Mouse (Mus musculus): ENCODE data around the gene Trim50. TPM values are rescaled to one million over a fixed set of nuclear protein-coding genes. Genes with fewer than 3 reads are reported as not detected.

The Trim50 gene
- total and polyA plus RNA-seq, 3 experiments, result not detected

GRCm38 (mm10) chr5:135326121-135326659 is 26.9 kb upstream of the Trim50 start:
- no peak for DNase-seq (ENCODE audit: extremely low read depth)
- no peak overlapping the region for H3K27ac ChIP-seq (ENCODE audit: insufficient read depth, low read depth)
- dilution Hi-C loops (cut with MboI; ENCODE audit: extremely low pct_ligation_motif_present, extremely low pct_unique_long_range_greater_than_20kb, low sequenced_read_pairs), result no loop called here
- in situ Hi-C loops (cut with MboI; ENCODE audit: low pct_ligation_motif_present, low pct_unique_long_range_greater_than_20kb, low sequenced_read_pairs), result no loop called here
- no peaks in the 10 kb centered on the region for H3K9me3 ChIP-seq (replicated peaks; ENCODE audit: low read length)
- no peaks in the 10 kb centered on the region for H3K36me3 ChIP-seq (replicated peaks in 1 of 2; ENCODE audit: control insufficient read depth in 1 of 2, insufficient read depth in 1 of 2, low read length in 1 of 2)
- H3K4me2 ChIP-seq (ENCODE audit: insufficient read depth, low read depth, poor library complexity, severe bottlenecking), result no peak overlapping the region
- H3K9ac ChIP-seq (ENCODE audit: insufficient read depth, low read depth), result no peak overlapping the region
- H3K79me2 ChIP-seq (replicated peaks; ENCODE audit: control insufficient read depth, extremely low read depth, insufficient read depth, poor library complexity, severe bottlenecking), result no peaks in the 10 kb centered on the region
- H3K4me1 ChIP-seq (ENCODE audit: control insufficient read depth in 1 of 2, insufficient read depth in 2 of 2), result peaks cover 0 to 6% of the 10 kb centered on the region in 2 experiments; a peak in 2 of 4 replicates
- peaks cover 35% of the 10 kb centered on the region for H3K27me3 ChIP-seq (replicated peaks)
- H3K4me3 ChIP-seq (replicated peaks in 1 of 3; ENCODE audit: low read depth in 2 of 3, low read length in 2 of 3, poor library complexity in 1 of 3), result no peak overlapping the region
- TF ChIP-seq JUND (conservative IDR thresholded peaks at IDR 0.05; ENCODE audit: low read depth, low read length) (no peak), MAX (IDR thresholded peaks at IDR 0.05; ENCODE audit: low read length) (no peak), MYC (IDR thresholded peaks at IDR 0.05; ENCODE audit: low read depth, low read length) (no peak), HCFC1 (IDR thresholded peaks at IDR 0.05; ENCODE audit: low read depth, low read length) (no peak)

DNA sequence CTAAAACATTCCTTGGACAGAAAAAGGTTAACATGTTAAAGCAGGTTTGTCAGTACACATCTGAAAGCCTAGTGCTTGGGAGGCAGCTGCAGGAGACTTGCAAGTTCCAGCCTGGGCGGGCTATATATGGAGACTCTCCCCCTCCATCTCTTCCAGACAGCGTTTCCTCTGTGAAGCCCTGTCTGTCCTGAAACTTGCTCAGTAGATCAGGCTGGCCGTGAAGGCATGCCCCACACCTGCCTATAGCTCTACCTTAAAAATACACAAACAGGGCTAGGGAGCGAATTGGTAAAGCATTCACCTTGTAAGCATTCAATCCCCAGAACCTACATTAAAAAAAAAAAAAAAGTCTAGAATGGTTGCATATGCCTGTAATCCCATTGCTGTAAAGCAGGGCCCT is 23.6 kb upstream of the Trim50 start:
- H3K27me3 ChIP-seq (replicated peaks), result peaks cover 38% of the 10 kb centered on the region
- H3K79me2 ChIP-seq (replicated peaks; ENCODE audit: control insufficient read depth, extremely low read depth, insufficient read depth, poor library complexity, severe bottlenecking), result no peaks in the 10 kb centered on the region
- no peak for DNase-seq (ENCODE audit: extremely low read depth)
- no peak overlapping the region for H3K27ac ChIP-seq (ENCODE audit: insufficient read depth, low read depth)
- TF ChIP-seq BHLHE40 (IDR thresholded peaks at IDR 0.05; ENCODE audit: low read depth, low read length) (no peak), TCF12 (IDR thresholded peaks at IDR 0.05; ENCODE audit: low read depth, low read length) (no peak), ZNF384 (IDR thresholded peaks at IDR 0.05; ENCODE audit: low read depth, low read length) (no peak), ZKSCAN1 (IDR thresholded peaks at IDR 0.05; ENCODE audit: borderline replicate concordance, low read depth, low read length) (no peak), CHD2 (IDR thresholded peaks at IDR 0.05; ENCODE audit: low read length) (no peak), MAX (IDR thresholded peaks at IDR 0.05; ENCODE audit: low read length) (no peak), SMC3 (IDR thresholded peaks at IDR 0.05; ENCODE audit: low read depth, low read length) (no peak), IRF4 (IDR thresholded peaks at IDR 0.05; ENCODE audit: low read depth, low read length) (no peak), UBTF (IDR thresholded peaks at IDR 0.05; ENCODE audit: low read depth, low read length) (no peak), SIN3A (IDR thresholded peaks at IDR 0.05; ENCODE audit: low read length) (no peak), MAZ (IDR thresholded peaks at IDR 0.05; ENCODE audit: low read depth, low read length) (no peak), ETS1 (conservative IDR thresholded peaks at IDR 0.05; ENCODE audit: low read depth, low read length) (no peak), CHD1 (IDR thresholded peaks at IDR 0.05; ENCODE audit: low read depth, low read length) (no peak), JUND (conservative IDR thresholded peaks at IDR 0.05; ENCODE audit: low read depth, low read length) (no peak), USF1 (IDR thresholded peaks at IDR 0.05; ENCODE audit: low read depth, low read length) (no peak), POLR2A (IDR thresholded peaks at IDR 0.05; ENCODE audit: low read depth, low read length) (no peak), NRF1 (IDR thresholded peaks at IDR 0.05; ENCODE audit: low read depth, low read length) (no peak), POLR2AphosphoS2 (IDR thresholded peaks at IDR 0.05; ENCODE audit: low read depth, low read length) (no peak), CTCF (conservative IDR thresholded peaks at IDR 0.05 in 1 of 2, IDR thresholded peaks at IDR 0.05 in 1 of 2; ENCODE audit: low read depth in 2 of 2, low read length in 2 of 2) (no peak), ELF1 (IDR thresholded peaks at IDR 0.05; ENCODE audit: low read depth, low read length) (no peak)
- in situ Hi-C loops (cut with MboI; ENCODE audit: low pct_ligation_motif_present, low pct_unique_long_range_greater_than_20kb, low sequenced_read_pairs) (no loop called here), dilution Hi-C loops (cut with MboI; ENCODE audit: extremely low pct_ligation_motif_present, extremely low pct_unique_long_range_greater_than_20kb, low sequenced_read_pairs) (no loop called here)
- H3K9ac ChIP-seq (ENCODE audit: insufficient read depth, low read depth), result no peak overlapping the region
- H3K4me3 ChIP-seq (replicated peaks in 1 of 3; ENCODE audit: low read depth in 2 of 3, low read length in 2 of 3, poor library complexity in 1 of 3), result no peak overlapping the region
- H3K9me3 ChIP-seq (replicated peaks; ENCODE audit: low read length), result no peaks in the 10 kb centered on the region
- H3K4me2 ChIP-seq (ENCODE audit: insufficient read depth, low read depth, poor library complexity, severe bottlenecking), result no peak overlapping the region
- no peaks in the 10 kb centered on the region for H3K36me3 ChIP-seq (replicated peaks in 1 of 2; ENCODE audit: control insufficient read depth in 1 of 2, insufficient read depth in 1 of 2, low read length in 1 of 2)
- peaks cover 0 to 6% of the 10 kb centered on the region in 2 experiments; a peak in 2 of 4 replicates for H3K4me1 ChIP-seq (ENCODE audit: control insufficient read depth in 1 of 2, insufficient read depth in 2 of 2)

Measured in CH12.LX (cell line).